Mouse (Mus musculus): ENCODE measurements at regions not wholly inside any gene's neighbourhood (a gene's known extent, or its start where the extent isn't known, plus 50 kb on each side); places are given as distances from the start of the nearest gene placed in this dataset.

DNA sequence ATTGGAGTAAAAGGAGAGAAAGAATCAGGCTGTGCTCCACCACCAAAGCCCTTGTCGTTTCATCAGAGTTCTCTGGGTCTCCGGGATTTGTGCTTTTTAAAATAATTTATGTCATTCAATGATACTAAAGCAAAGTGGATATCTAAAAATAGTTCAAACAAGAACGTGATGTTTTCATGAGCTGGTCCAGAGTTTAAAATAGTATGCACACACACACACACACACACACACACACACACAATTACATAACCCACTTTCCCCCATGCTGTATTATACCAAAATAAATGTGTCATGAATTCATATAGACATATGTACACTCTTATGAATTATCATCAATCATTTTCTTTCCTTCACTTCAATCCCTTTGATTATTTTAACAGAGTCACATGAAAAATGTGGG lies 118.5 kb upstream of the Gdnf start:
- no peak for DNase-seq (ENCODE audit: low read depth, low spot score)

DNA sequence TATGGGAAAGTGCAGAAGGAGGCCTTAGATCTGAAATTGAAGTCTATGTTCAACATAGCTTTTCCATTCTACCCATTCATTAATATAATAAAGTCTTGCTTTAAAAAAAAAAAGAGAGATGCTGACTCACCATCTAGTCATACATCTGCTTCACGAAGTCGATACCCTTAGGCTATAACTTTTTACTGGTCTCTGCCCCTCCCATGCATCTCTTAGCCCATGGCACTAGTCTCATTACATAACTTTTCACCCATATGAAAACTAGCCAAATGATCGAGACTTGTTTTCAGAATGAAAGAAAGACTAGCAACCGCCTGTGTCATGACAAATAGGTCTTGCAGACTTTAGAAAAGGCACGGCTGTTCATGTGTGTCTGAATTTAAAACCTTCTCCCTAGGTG lies 116.6 kb upstream of the Gdnf start:
- no peak for DNase-seq (ENCODE audit: low read depth, low spot score)

DNA sequence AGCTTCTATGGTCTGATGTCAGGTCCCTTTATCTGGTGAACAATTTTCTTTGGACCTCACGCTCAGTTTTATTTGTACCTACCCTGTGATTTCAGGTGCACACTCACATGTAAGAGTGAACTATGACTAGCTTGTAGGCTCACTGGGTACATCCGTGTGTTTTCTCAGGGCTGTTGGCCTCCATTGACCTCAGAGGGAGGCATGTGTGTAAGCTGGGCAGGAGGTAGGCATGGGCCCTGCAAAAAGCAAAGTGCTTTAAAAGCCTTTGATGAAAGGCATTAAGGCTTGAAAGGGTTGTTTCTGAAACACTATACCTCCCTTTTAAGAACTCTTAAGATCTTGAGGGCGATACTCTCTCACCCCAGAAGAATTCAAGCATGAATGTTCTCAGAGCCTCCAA lies 112.9 kb upstream of the Gdnf start:
- DNase-seq (ENCODE audit: low read depth, low spot score): no peak

DNA sequence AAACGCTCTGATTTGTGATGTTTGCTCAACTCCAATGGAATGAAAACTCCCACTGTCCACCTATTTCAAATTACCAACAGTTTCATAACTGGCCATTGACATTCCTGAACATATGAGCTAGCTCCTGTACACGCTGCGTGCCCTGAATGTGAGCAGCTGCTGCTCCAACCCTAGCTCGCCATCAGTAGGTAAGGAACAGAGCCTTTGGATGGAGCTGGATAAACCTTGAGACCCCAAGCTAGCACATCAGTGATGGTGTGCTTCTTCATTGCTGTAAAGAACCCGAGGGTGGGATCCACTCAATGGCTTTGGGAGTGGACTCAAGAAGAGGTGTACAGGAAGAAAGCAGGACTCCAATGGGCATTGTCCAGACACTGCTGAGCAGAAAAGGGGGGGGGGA lies 101.8 kb upstream of the Gdnf start:
- no peak for DNase-seq (ENCODE audit: low read depth, low spot score)

DNA sequence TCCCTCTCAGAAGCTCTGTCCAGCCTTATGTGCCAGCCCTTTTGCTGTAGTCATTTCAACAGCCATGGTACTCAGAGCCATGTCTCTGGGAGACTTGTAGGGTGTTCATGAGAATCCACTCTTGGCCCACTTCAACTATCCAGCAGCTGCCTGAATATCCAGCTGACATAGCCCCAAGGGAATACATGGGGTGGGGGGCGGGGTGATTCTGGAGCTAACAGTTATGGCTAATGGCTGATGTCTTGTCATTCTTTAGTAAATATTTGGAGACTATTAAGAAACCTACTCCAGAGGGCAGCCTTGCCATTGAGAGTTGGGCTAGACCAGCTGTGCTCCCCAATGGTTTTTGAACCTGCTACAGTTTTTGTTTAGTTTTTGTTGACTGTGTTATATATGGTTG lies 96.0 kb upstream of the Gdnf start:
- no peak for DNase-seq (ENCODE audit: low read depth, low spot score)

- no peak for DNase-seq (ENCODE audit: low read depth, low spot score)
Observed at GRCm38 (mm10) chr15:7716188-7716587, 94.5 kb upstream of the Gdnf start.

- DNase-seq (ENCODE audit: low read depth, low spot score): no peak
Observed at GRCm38 (mm10) chr15:7723202-7723721, 87.4 kb upstream of the Gdnf start.

GRCm38 (mm10) chr15:7723770-7724169 lies 86.9 kb upstream of the Gdnf start:
- no peak for DNase-seq (ENCODE audit: low read depth, low spot score)

DNA sequence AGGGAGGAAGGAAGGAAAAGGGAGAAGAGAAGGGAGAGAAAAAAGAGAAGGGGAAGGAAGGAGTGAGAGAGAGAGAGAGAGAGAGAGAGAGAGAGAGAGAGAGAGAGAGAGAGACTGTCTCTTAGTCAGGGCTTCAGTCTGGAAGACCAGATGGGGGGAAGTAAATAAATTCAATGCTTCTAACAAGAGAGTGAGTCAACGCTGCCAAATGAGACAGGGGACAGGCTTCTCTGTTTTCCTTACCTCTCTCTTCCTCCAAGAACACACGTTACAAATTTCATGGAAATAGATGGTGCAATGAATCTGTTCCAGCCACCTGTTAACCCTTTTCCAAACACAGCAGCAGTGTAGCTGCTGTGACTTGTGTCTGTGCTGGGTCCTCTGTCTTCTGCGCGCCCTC lies 85.1 kb upstream of the Gdnf start:
- no peak for DNase-seq (ENCODE audit: low read depth, low spot score)

DNA sequence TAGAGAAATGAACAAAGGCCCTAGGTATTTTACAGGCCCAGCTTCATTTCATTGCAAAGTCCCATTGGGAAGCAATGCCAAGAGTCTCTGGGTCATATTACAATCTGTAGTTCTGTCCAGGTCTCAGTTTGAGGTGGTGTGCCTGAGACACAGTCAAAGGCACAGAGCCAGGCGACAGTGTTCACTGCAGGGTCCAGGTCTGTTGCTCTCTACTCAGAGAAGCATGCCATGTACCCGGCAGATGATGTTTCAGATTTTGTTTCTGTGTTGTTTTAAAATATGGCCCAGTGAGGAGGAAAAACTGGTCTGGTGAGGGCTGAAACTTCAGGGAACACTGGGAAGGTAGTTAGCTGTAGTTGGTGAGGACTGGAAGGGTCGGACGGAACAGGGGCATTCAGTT lies 63.1 kb upstream of the Gdnf start:
- DNase-seq (ENCODE audit: low read depth, low spot score): no peak

DNA sequence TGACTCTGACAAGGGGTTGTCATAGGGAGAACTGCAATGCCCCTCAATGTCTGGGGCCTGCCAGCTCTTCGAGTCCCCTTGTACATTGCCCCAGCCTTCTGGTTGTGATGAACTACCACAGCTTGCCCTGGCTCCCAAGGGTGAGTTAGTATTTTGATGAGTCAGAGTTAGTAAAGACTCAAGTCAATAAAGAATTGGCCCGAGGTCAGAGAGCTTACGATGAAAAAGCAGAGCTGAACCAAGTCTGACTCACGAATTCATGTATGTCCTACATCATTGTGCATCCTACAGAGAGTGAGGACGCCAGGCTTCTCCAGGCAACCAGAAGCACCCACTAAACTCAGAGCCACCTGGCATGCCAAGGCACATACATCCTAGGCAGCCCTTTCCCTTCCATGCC lies 60.2 kb upstream of the Gdnf start:
- no peak for DNase-seq (ENCODE audit: low read depth, low spot score)

Data from ES-CJ7 (cell line).